8 mouse cellular contexts compared by ENCODE assay signal in the genomic region with DNA sequence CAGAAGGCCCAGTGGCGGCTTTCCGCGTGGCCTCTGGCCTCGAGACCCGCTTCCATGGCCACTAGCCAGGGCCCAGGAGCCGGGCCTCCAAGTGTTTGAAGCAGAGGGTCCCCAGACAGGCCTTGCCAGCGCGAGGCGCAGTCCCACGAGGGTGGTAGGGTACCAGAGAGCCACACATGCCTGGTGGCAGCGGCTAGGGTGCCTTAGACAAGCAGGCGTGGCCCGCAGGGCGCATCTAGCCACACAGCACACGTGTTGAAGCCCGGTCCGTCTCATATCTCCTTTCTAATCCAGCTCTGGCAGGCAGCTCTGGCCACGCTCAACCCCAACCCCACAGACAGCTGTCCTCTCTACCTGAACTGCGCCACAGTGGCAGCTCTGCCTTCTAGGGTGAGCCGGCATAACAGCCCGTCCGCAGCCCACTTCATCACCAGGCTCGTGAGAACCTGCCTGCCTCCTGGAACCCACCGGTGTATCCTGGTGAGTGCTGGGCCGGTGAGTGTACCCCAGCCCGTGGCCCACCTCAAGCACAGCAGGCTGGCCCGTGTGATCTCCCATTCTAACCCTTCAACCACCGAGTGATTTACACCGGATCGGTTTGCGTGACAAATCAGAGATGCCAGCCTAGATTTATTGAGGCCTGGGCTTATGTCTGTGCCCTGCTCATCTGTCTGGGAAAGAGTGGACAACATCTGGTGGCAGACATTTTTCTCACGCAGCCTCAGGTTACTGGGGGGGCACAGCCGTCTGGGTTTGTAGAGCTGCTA. TPM values are rescaled to one million over a fixed set of nuclear protein-coding genes. Genes with fewer than 3 reads are reported as not detected.
A peak's percentile ranks its signal among the peaks of the same experiment; 100 is the strongest.
DNase-seq lines count a peak whose midpoint lies in the region; ATAC-seq lines count a peak whose summit lies in the region.

No protein-coding gene starts in this region.

- peak overlapping the region; percentile 75 for H3K4me3 ChIP-seq in brown adipose tissue, adult 24 weeks (ENCODE audit: insufficient read depth, low read depth, low read length)
- peak overlapping the region; percentile 59 for H3K4me3 ChIP-seq in kidney, embryonic 14.5 days (ENCODE audit: low read length)
- H3K4me3 ChIP-seq in macrophage (ENCODE audit: inconsistent target): peak overlapping the region; percentile 34

- no peaks in the 10 kb centered on the region for H3K9me3 ChIP-seq in kidney, embryonic 14.5 days (ENCODE audit: control insufficient read depth, low read length)

- H3K36me3 ChIP-seq in kidney, embryonic 14.5 days (ENCODE audit: control insufficient read depth, insufficient read depth, low read length): peaks cover 3% of the 10 kb centered on the region; the same call in 1 of the 2 replicates
- peaks cover 35% of the 10 kb centered on the region for H3K36me3 ChIP-seq in macrophage (ENCODE audit: inconsistent target)
- peaks cover 2% of the 10 kb centered on the region for H3K36me3 ChIP-seq in splenic B cell, adult 2 months (ENCODE audit: control insufficient read depth, insufficient read depth, low read length, poor library complexity, severe bottlenecking)

- no peaks in the 10 kb centered on the region for H3K27me3 ChIP-seq in kidney, embryonic 14.5 days (ENCODE audit: control insufficient read depth, insufficient read depth, low read length)
- H3K27me3 ChIP-seq in splenic B cell, adult 2 months (ENCODE audit: control insufficient read depth, insufficient read depth, low read length, poor library complexity, severe bottlenecking): no peaks in the 10 kb centered on the region

- 39% methylated on average over 33 of the region's 33 CpGs for WGBS in kidney, embryonic 14.5 days
- WGBS in macrophage (ENCODE audit: missing documents): 29% methylated on average over 33 of the region's 33 CpGs

- peaks cover 5% of the 10 kb centered on the region; the same call in 1 of the 2 replicates for H3K4me1 ChIP-seq in brown adipose tissue, adult 24 weeks (ENCODE audit: control insufficient read depth, insufficient read depth, insufficient read length, low read length)
- H3K4me1 ChIP-seq in kidney, embryonic 14.5 days (ENCODE audit: control insufficient read depth, insufficient read depth, low read length): peaks cover 22% of the 10 kb centered on the region

- H3K79me2 ChIP-seq in macrophage (ENCODE audit: inconsistent target): peaks cover 9% of the 10 kb centered on the region; the same call in 1 of the 2 replicates

- peak; percentile 40 for ATAC-seq in kidney, embryonic 14.5 days (ENCODE audit: low FRiP score, low TSS enrichment)

- DNase-seq in kidney, adult 8-10 months: peak; percentile 19 to 43
- no peak for DNase-seq in kidney, postnatal 10 days
- peak; percentile 41 to 60 for DNase-seq in gastrocnemius, adult 8-10 months (ENCODE audit: low spot score in 2 of 2)
- DNase-seq in splenic B cell, adult 2 months (ENCODE audit: low read depth, low spot score): peak; percentile 41
- no peak for DNase-seq in left cerebral cortex, adult 8-10 months (ENCODE audit: low spot score in 2 of 2)

- H3K27ac ChIP-seq in brown adipose tissue, adult 24 weeks (replicated peaks; ENCODE audit: low read depth, low read length): 0 out of 2 replicates have a peak overlapping the region, but pooled peaks have one; percentile 22
- H3K27ac ChIP-seq in kidney, embryonic 14.5 days (ENCODE audit: low read depth, low read length): no peak overlapping the region
- no peak overlapping the region for H3K27ac ChIP-seq in macrophage

- H3K4me2 ChIP-seq in kidney, embryonic 14.5 days (replicated peaks; ENCODE audit: low read depth, low read length): peak overlapping the region; percentile 94

- H3K9ac ChIP-seq in kidney, embryonic 14.5 days (ENCODE audit: low read depth, low read length): peak overlapping the region; percentile 94

RNA-seq across cellular contexts. Expression of a gene that starts 0.8 kb away (rescaled TPM):
- polyA plus RNA-seq in brown adipose tissue, adult 24 weeks (2012; ENCODE audit: insufficient read depth, insufficient read length, missing spikeins): 53.2 and 53.4 TPM in 2 replicates
- total RNA-seq in gastrocnemius, adult 8-10 months (2022): 100 to 1,000 TPM in 2 of 4 experiments, 10 to 100 TPM in 2; 95.2 to 109 (median 99.1) TPM
- 29.8 and 41.3 TPM in 2 replicates for polyA plus RNA-seq in kidney, embryonic 14.5 days (2014; fragmentation: Nextera tagmentation; extraction: Ambion mirVana)
- 100 to 1,000 TPM in 5 of 26 experiments, 10 to 100 TPM in 21; 51.7 to 128 (median 79.5) TPM for total RNA-seq in macrophage (2018; cell fraction: chromatin; rRNA removed)
- total RNA-seq in macrophage (2018; cell fraction: cytosol; rRNA removed): 10 to 100 TPM; 23.9 to 40.5 (median 32.4) TPM
- 100 to 1,000 TPM in 6 of 26 experiments, 10 to 100 TPM in 20; 29.4 to 139 (median 68.8) TPM for total RNA-seq in macrophage (2018; cell fraction: nucleus; rRNA removed)
- 29.7 to 57.5 TPM (median 34.5 TPM) in 3 replicates for polyA plus RNA-seq in macrophage (2018)
- 10 to 100 TPM; 14.2 to 17.9 (median 16.4) TPM for total RNA-seq in left cerebral cortex, adult 8-10 months (2022)

RNA-seq across cellular contexts. Expression of a gene that starts 34.9 kb away (rescaled TPM):
- 17.9 and 20.2 TPM in 2 replicates for polyA plus RNA-seq in brown adipose tissue, adult 24 weeks (2012; ENCODE audit: insufficient read depth, insufficient read length, missing spikeins)
- total RNA-seq in gastrocnemius, adult 8-10 months (2022): 10 to 100 TPM; 14.0 to 19.3 (median 15.1) TPM
- 9.0 and 10.1 TPM in 2 replicates for polyA plus RNA-seq in kidney, embryonic 14.5 days (2014; fragmentation: Nextera tagmentation; extraction: Ambion mirVana)
- total RNA-seq in macrophage (2018; cell fraction: chromatin; rRNA removed): 100 to 1,000 TPM; 101 to 353 (median 222) TPM
- 10 to 100 TPM; 24.1 to 48.0 (median 35.7) TPM for total RNA-seq in macrophage (2018; cell fraction: cytosol; rRNA removed)
- total RNA-seq in macrophage (2018; cell fraction: nucleus; rRNA removed): 100 to 1,000 TPM in 22 of 26 experiments, 10 to 100 TPM in 4; 85.2 to 268 (median 153) TPM
- polyA plus RNA-seq in macrophage (2018): 26.3 to 42.9 TPM (median 31.8 TPM) in 3 replicates
- total RNA-seq in left cerebral cortex, adult 8-10 months (2022): 10 to 100 TPM; 60.0 to 66.7 (median 63.1) TPM

Comparison
In these comparisons a context has a peak if more than half of its experiments do, and no peak if none do; other contexts are left out.
1. DNase-seq: peak in kidney, adult 8-10 months (2 of 2), gastrocnemius, adult 8-10 months (2 of 2) and splenic B cell, adult 2 months (single experiment); none in kidney, postnatal 10 days (single experiment) and left cerebral cortex, adult 8-10 months (0 of 2).
2. Peak in every context shown above with its lines, with median percentiles within 50 percentile points of each other: H3K4me3 ChIP-seq.